Mouse (Mus musculus) midbrain, embryonic 14.5 days (tissue): ENCODE data around the gene Gpr171. TPM values are rescaled to one million over a fixed set of nuclear protein-coding genes. Genes with fewer than 3 reads are reported as not detected.

ENCODE experiments used
- polyA plus RNA-seq: library from polyadenylated mRNA; unstranded; fragments of >200 nt; fragmentation: Nextera tagmentation; extraction: Ambion mirVana; gene quantifications from 2 replicates; pipeline ENCODE4 v1.2.1, GENCODE M21; 2014

Gpr171 gene
- polyA plus RNA-seq, 1 experiment from 2014 or later, result 1.3 TPM

Other genes starting within 250 kb of the Gpr171 start
- 0.51 and 0.63 TPM in 2 replicates for gene Clrn1, start 216.5 kb downstream of the Gpr171 start, polyA plus RNA-seq
- 6.2 and 6.5 TPM in 2 replicates for gene Med12l, start 96.0 kb downstream of the Gpr171 start, polyA plus RNA-seq
- 2.9 and 4.1 TPM in 2 replicates for gene P2ry14, start 51.8 kb upstream of the Gpr171 start, polyA plus RNA-seq
- 0.20 and 0.26 TPM in 2 replicates for gene Gpr87, start 93.3 kb upstream of the Gpr171 start, polyA plus RNA-seq
- 0.85 and 1.4 TPM in 2 replicates for gene P2ry13, start 109.1 kb upstream of the Gpr171 start, polyA plus RNA-seq
- gene P2ry12, start 161.1 kb upstream of the Gpr171 start, polyA plus RNA-seq, result 4.5 and 5.6 TPM in 2 replicates
- gene Igsf10, start 242.6 kb upstream of the Gpr171 start, polyA plus RNA-seq, result 2.9 and 3.5 TPM in 2 replicates